Mouse (Mus musculus) adrenal gland, postnatal 10 days (tissue): ENCODE data around the gene Ust. TPM values are rescaled to one million over a fixed set of nuclear protein-coding genes. Genes with fewer than 3 reads are reported as not detected.
"Not testable (repeated sequence)": the region's sequence is repeated elsewhere in the genome, so short reads cannot be mapped to it uniquely, and the experiment has no call there.

Experiments used
- DNase-seq: peaks from one replicate; pipeline ENCODE4 v3.0.0; 2021; ENCODE audit warnings: mixed read lengths
- long read RNA-seq, 2 experiments: library from polyadenylated mRNA; stranded (forward); transcript quantifications; one replicate each; pipeline ENCODE4 v2.0.0; 2021
- total RNA-seq, 2 experiments: library from RNA; stranded (reverse); gene quantifications; 2 replicates each; pipeline ENCODE4 v1.2.3; 2021

Ust gene
- total RNA-seq: 1 to 10 TPM; 5.3 to 6.2 TPM
- long read RNA-seq, experiment 1, full-length matches to known transcripts: 1 of 1 reads
- long read RNA-seq, experiment 1, partial matches to known transcripts: 0 of 1 reads
- long read RNA-seq, experiment 1, other reads (novel, unspliced or antisense): 0 of 1 reads
- long read RNA-seq, experiment 2: 0 reads

DNA sequence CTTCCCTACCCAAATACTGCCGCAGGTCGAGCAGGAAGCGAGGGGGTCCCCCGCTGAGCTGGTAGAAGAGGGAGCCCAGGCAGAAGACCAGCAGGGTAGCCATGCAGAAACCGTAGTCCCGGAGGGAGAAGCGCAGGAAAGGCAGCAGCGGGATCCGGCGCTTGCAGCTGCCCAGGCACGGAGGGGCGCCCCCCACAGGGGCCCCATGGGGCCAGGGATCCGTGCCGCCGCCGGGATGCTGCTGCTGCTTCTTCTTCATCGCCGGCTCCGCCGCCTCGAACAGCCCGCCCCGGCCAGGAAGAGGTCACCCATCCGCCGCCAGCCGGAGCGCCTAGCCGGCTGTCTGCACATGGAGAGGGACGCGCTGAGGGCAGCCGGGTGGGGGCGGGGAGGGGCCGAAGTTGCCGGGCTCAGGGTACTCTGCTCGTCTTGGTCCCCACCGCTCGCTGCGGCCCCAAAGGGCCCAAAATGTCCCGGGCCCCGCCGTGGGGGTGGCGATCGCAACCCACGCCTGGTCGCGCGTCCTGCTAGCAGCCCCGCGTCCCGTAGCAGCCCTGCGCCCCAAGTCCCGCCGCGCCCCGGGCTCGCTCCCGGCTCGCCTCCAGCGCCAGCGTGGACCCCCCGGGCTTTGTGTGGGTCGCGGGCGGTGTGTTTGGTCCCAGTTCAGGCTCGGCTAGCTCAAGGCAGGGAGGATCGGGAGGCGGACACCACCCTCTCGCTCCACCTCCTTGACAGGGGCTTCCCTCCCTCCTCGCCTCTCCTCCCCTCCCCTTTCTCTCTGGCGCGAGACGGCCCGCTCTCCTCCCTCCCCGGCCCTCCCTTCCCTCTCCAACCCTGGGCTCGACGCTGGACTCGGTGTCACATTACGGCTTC is at the start of gene Ust:
TSS of gene Ust (minus strand) at position 685 of the 873 bp plus-strand sequence.
- DNase-seq: peak; percentile 85

DNA sequence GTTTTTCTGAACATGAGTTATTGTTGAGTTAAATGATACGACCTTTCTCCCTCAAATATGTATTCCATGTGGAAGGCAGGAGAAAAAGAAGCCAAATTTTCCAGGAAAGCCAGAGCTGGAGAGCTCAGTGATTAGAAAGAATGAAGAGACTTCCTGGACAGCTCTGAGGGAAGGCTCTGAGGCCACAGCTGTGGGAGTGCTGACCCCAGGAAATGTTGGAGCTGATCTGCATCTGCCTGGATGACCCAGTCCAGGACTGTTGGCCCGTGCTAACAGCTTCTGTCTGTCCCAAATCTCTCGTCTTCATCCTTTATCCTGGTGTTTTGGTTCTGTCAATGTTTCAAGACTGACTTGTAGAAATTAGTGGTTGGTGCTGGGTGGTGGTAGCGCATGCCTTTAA is 42.7 kb upstream of the Ust start:
- DNase-seq: no peak

DNA sequence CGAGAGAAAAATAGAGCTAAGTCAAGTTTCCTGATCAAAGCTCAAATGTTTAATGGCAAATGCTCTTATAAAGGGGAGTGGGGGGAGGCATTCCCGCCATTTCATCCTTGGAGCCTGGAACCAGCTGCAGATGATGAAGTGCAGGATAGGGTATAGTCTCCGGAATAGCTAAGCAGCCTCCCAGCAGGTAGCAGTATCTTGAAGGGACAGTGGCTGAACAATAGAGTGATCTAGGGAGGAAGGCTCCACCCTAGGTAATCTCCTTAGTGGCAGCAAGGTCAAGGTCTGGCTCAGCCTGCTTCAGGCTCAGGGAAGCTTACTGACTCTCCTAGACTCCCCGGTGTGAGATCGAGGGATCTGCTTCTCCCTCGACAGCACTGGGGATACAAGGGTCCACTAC is 40.9 kb upstream of the Ust start:
- DNase-seq: not testable (repeated sequence)

DNA sequence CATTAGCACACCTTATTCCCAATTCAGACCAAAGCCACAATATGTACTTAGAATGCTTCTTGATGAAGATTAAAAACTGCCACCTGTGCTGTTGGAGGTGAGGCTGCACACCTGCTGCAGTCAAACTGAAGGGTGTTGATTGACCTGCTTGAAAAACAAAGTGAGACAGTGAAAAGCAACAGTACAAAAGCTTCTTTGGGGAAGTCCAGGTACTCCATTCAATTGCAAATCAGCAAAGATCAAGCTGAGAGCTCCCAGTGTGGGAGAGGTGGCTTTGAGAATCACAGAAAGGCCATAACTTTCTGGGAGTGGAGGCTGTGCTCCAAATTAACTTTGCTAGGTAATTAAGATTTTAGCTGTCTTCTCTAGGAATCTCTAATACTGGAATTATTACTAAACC is 33.6 kb upstream of the Ust start:
- not testable (repeated sequence) for DNase-seq

DNA sequence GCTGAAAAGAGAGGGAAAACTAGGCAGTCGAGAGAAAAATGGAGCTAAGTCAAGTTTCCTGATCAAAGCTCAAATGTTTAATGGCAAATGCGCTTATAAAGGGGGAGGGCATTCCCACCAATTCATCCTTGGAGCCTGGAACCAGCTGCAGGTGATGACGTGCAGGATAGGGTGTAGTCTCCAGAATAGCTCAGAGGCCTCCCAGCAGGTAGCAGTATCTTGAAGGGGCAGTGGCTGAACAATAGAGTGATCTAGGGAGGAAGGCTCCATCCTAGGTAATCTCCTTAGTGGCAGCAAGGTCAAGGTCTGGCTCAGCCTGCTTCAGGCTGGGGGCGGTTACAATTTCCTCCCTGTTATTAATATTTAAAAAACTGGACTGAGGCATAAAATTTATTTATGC is 33.0 kb upstream of the Ust start:
- not testable (repeated sequence) for DNase-seq

DNA sequence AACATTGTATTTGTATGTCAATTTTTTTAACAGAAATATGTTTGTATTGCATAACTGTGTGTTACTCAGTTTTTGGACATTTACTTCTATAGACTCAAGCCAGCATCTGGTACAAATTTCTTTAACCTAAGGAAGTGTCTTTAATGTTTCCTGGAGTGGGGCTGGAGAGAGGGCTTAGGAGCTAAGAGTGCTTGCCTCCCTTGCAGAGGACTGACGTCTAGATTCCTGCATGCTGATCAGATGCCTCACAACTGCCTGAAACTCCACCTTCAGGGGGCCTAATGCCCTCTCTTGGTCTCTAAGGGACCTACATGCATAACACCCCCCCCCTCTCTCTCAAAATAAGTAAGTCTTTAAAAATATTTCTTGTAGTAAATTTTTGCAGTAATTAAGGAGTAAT is 22.9 kb upstream of the Ust start:
- DNase-seq: no peak

DNA sequence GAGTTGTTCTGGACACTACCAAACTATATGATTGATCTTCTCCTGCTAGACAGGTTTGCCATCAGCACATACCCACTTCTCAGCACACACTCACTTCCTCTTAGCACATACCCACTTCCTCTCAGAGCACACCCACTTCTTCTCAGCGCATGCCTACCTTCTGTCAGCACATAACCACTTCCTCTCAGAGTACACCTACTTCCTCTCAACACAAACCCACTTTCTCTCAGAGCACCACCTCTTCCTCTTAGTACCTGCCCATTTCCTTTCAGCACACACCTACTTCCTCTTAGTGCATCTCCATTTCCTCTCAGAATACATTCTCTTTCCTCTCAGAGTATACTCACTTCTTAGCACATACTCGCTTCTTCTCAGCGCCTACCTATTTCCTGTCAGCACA is 16.8 kb upstream of the Ust start:
- DNase-seq: no peak

DNA sequence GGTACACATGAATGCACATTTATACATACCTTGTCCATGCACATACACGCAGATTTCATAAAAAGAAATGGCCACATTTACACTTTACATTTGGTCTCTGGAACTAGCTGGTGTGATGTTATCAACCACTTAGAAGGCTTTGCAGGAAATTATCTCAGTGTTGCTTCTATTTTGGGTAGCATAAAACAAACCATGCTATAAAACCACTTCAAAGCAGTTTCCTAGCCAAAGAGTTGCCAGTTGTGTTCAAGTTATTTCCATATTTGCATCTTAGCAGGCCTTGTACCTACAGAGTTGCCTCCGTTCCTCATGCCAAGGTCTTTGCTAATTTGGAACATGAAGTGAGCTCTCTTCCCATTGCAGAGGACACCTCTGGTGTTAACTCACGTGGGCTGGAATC is 13.0 kb upstream of the Ust start:
- no peak for DNase-seq

DNA sequence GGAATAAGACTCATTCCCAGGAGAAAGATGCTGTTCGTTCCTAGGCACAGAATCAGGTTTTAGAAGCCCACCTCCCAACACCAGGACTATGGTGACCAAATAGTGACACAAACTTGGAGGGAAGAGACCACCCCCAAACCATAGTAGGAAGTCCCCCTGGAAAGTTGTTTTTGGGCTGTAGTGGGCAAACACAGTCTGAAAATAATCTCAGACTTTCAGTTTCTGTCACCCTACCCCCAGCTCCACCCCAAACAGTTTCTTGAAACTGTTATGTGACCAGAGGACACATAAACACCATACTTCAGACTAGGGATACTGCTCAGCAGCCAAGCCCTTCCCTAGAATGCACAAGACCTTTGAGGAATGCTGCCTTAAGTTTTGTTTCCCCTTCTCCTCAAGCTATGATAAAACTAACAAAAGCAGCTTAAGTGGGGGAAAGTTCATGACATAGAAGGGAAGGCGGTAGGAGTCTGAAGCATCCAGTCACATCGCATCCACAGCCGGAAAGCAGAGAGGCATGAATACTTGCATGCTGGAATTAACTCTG is 12.0 kb upstream of the Ust start:
- DNase-seq: no peak

DNA sequence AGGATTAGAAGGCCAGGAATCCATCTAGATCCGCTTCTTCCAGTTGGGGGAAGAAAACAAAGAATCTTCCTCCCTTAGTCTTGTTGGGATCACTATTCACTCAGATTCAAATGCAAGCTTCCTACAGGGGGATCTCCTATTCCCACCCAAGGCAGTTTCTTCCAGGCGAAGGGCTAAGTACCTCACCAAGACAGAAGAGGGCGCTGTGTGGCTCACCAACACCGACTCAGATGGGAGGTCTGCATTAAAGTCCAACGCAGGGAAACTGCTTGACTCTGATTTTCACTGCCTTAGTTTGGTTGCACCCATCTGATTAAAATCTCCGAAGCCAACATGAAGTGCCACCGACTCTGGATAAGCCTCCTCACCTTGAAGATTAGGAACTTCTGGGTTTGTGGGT is 10.5 kb upstream of the Ust start:
- DNase-seq: peak; percentile 62

DNA sequence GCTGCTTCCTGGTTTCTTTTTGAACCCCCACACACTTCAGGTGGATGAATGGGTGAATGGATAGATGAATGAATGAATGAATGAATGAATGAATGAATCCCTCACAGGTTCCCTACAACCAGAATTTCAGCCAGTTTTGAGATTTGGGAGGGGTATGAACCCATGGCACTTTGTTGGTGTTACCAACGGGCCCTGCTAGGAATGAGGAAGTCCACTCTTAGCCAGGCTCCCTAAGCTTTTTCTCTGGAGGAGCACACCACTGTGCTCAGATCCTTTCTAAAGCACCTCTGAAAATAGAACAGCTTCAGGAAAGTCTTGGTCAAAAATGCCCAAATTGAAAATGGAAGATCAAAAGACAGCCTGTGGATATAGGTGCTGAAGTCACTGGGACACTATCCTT is 6.7 kb upstream of the Ust start:
- no peak for DNase-seq

DNA sequence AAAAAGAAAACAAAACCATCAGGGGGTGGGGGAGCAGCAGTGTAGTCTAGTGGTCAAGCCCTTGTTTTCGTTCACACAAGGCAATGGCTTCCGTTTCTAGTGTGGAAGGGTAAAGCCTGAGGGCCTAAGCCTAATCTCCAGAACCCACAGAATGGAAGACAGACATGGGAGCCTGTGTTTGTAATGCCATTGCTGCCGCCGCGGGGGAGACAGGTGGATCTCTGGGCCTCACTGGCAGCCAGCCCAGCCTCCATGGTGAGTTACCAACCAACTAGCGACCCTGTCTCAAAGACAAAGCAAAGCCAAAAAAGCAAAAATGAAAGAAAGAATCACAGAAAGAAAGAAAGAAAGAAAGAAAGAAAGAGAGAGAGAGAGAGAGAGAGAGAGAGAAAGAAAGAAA is 2.9 kb upstream of the Ust start:
- DNase-seq: no peak

DNA sequence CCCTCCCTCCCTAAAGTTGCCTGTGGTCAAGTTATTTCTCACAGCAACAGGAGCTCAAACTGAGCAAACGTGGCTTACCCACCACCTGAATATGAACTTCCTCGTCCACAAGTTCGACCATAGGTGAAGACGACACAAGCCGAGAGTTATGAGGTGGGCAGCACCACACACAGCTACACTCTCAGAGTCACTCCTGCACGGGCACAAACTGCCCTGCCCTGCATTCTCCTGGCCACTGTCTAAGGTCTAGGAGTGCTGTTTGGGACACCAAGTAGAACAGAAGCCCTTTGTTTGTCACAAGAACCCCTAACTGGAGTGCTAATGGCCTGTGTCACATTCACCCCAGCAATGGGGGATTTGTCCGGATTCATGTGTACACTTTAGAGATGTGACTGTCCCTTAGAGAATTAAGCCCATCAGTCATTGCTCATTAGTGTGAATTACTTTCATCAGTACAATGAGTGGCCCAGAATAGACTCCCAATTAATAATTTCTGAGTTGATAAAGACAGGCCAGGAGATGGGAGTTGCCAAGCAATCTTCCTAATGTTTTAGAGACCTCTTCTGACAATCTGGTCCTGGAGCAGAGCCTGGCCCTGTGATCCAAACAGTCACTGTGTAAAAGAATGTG is 2.3 kb upstream of the Ust start:
- no peak for DNase-seq

DNA sequence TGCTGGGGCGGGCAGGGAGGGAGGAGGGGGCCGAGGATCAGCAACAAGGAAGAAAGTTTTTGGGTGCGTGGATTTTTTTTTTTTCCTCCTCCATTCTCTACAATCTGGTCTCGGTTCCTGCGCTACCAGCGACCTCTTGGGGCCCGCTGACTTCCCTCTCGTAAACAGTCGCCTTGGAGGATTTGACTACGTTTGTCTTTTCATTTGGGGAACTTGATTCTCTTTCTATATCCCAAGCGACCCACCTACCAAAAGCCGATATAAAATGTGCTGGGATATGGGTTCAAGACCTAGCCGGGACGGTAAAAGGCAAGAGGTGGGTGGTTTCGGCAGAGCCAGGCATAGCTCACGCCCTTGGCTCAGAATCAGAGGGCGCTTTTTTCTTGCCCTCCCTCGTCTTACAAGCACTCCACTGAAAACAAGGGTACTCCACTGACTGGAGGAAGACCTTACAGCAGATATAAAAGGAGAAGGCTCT is 428 bp upstream of the Ust start:
- no peak for DNase-seq

DNA sequence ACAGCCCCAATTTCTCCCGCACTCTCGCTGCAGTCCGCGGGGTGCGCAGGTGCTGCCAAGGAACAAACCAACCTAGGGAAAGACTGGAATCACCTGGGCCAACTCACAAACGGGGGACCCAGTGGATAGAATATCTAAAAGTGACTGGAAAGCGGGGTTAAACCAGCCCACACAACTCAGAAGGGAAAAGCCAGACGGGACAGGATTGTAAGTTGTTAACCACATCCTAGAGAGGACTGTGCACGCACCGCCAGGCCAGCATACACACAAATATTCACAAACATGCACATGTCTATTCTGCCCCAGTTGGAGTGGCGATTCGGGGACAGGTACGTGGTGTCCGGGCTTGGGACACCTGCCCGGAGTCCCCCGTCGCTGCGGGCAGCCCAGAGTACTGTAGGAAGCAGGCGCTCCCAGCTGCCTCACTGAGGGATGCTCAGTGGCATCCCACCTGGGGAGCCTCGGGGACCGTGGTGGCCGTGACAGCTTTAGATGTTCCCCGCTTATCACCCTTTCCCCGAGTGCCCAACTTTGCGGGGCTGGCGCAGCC is 959 bp downstream of the Ust start:
- no peak for DNase-seq

DNA sequence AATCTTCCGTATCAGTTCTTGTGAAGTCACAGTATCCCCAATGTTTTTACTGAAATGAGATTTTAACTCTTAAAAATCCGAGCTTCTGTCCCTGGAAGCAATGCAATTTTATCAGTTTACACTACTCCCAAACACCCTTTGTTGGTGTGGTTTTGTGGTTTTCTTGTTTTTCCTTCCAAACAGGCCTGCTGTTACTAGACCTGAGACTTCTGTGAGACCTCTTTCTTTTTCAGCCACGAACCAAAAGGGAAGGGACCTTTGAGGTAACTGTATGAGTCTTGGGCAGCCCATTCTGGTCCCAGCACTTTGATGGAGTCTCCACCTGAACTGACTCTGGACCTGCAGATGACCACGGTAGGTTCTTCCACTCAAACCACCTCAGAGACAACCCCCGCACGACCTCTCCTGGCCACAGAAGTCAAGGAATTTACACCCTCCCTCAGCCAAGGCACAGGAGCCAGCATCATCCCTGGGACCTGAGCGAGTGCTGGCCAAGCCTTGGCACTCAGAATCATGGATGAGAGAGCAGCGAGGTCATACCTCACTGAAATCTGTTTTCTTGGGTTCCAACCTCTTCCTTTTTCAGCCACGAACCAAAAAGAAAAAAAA is 1.6 kb downstream of the Ust start:
- DNase-seq: no peak

DNA sequence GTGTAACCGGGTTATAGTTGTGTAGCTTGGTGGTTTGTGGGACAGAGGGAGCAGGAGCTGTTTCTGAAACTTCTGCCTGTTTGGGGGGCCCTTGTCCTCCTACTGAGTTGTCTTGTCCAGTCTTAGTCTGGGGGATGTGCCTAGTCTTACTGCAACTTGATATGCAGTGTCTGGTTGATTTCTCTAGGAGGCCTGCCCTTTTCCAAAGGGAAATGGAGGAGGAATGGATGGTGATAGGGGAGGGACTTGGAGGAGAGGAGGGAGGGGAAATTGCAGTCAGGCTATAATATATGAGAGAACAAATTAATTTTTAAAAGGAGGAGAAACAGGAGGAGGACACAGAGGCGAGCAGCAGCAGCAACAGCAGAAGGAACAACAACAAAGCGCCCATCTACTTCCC is 4.9 kb downstream of the Ust start:
- no peak for DNase-seq

DNA sequence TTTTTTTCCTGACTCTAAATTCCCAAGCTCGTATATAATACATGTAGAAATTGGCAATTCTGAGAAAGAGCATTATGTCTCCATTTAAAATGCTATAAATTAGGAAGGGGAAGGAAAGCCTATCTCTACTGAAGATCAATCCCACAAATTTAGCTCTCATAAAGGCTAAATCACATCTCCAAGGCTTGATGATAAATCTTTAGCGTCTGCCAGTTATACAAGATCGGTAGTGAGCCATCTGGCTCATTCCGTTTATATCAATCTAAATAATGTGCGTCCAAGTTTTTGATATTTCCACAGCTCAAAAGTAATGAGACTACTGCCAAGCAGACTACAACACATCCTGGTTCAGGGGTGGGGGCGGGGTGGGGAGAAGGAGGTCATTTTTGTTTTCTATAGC is 6.4 kb downstream of the Ust start:
- no peak for DNase-seq

DNA sequence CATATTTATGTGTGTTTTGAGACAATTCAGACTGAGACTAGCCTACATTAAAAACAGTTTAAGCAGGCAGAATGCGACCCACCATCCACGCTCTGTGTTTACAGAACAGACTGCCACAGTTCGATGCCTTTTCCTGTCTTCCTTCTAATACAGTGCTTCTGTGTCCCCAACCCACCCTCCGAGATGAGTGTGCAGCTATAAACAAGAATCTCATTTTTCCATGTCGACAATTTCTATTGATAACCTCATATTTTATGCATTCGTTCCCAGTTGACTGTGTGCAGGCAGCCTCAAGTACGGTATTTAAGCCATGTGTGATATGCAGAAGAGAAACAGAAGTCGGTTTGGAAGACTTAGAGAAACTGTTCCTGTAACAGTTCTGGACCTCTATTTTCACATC is 6.9 kb downstream of the Ust start:
- no peak for DNase-seq

DNA sequence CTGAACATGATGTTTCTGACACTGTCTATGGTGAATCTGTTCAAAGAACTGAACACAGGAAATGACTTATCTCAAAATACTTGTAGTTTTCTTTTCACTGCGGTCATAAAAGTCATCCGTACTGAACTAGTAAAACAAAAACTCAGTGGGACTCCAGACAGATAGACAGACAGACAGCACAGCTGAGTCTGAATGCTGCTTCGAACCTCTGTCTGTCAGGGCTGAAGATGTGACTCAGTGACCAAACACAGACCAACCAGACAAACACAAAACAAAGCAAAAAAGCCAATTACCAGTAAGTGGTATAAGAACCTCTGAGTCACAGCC is 12.4 kb downstream of the Ust start:
- no peak for DNase-seq

DNA sequence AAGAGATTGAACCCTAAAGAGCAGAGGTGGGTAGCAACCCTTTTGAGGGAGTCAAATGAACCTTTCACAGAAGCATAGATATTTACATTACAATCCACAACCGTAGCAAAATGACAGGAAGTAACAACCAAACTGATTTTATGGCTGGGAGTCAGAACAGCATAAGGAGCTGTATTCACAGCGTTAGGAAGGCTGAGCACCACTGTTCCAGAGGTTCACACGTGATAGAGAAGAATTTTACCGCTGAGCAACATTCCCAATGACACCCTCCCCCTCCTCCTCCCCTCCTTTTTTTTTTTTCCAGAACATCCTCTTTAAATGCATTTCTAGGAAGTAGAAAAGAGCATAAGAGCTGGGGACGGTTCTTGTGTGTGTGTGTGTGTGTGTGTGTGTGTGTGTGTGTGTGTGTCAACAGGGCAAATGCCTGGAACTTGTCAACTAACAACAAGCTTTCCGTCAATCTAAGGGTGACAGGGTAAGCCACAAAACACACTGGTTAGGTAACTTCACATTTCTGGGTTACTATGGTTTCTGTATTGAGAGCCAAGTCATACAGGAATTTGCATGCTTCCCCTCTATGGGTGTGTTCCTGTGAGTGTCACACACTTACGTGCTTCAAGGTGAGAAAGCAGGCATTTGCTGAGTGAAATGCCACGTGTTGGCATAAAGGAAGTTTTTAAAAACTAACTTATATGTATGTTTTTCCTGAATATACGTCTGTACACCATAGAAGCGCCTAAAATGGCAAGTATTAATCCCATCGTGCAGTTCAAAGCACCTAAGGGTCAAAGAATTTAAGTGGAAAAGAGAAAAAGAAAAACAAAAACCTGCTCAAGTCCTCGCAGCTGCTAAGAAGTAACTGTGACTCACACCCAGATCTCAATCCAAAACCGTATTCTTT is 13.0 kb downstream of the Ust start:
- no peak for DNase-seq

DNA sequence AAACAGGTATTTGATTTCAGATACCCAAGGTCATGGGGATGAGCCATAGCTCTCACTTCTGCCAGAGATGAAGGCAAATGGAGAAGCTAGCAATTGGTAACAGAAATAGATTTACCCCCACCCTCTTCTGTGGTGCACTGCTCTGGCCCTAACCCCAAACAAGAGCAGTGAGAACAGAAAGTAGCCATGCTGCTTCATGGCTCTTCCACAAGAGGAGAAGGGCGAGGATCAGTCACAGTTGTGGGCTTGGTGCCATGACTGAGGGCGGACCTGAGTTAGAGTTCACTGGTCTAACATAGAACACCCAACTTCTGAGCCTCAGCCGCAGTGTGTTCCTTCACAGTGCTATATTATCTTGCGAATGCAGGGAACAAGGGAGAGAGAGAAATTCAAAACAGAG is 13.8 kb downstream of the Ust start:
- peak; percentile 11 for DNase-seq
